Mouse (Mus musculus) B cell, adult 2 months (primary cell): ENCODE measurements around the gene Mitf.

ENCODE experiments used
- DNase-seq, 2 experiments: peaks; one replicate each; pipeline ENCODE4 v3.0.0; 2022

Mitf gene

GRCm38 (mm10) chr6:97806781-97807743 is at the start of gene Mitf:
TSS of gene Mitf (plus strand) at chr6:97807052.
- DNase-seq = peak; percentile 91

- DNase-seq = no peak
These were observed 49.5 kb upstream of the Mitf start for GRCm38 (mm10) chr6:97757361-97757760.

GRCm38 (mm10) chr6:97758884-97759283 is 48.0 kb upstream of the Mitf start:
- DNase-seq = no peak

DNA sequence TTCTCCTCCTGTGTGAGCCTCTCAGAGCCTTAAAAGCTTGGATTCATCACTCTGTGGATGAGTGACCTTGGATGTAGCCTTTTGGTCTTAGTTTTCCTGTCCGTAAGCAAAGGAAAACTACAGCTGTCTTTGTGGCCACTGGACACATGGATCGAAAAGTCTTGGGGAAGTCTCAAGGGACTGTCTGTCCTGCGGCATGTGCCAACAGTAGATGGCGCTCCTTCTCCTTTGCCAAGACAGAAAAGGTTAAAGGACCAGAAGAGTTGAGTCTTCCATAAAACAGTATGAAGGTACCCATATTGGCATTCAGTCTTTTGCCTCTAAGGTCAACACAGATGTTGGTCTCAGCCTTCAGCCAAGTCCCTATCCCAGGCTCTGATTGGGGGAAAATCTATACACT is 47.6 kb upstream of the Mitf start:
- DNase-seq = peak; percentile 9 to 14

GRCm38 (mm10) chr6:97761326-97761725 is 45.5 kb upstream of the Mitf start:
- DNase-seq = no peak

DNA sequence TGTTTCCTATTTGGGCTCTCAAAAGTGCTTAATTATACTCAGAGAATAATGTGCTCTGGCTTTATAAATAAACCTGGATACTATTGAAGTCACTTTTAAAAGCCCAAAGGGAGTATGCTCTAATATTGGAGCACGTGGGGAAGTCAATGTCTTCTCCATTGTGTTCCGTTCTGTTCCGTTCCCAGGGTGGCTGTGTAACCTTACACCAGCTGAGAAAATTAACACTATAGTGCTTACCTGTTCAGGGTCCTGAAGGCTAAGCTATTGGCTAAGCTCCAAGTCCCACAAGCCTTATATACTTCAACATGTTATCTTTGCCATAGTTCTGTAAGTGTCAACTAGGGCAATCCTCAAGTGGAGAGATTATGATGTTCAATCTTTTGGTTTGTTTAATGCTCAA is 42.9 kb upstream of the Mitf start:
- DNase-seq = no peak

GRCm38 (mm10) chr6:97767836-97768235 is 39.0 kb upstream of the Mitf start:
- no peak for DNase-seq

DNA sequence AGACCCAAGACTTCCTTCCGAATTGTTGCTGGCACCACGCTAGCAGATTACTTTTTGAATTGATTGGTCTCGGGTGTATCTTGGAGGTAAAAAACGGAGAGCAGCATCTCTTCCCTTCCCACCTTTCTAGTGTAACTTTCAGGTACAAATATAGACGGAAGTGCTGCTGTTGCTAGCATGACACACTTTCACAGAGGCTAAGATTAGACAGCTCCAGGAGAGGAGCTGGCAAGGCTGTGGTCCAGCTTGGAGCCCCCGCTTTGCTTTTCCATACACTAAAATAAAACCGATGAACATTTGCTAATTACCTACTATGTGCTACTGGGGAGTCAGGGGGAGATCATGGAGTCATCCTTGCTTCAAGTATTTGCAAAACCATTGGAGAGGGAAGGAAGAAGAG is 37.3 kb upstream of the Mitf start:
- no peak for DNase-seq

- no peak for DNase-seq
These were observed 25.5 kb upstream of the Mitf start for GRCm38 (mm10) chr6:97781316-97781715.

GRCm38 (mm10) chr6:97782291-97782690 is 24.6 kb upstream of the Mitf start:
- no peak for DNase-seq

DNA sequence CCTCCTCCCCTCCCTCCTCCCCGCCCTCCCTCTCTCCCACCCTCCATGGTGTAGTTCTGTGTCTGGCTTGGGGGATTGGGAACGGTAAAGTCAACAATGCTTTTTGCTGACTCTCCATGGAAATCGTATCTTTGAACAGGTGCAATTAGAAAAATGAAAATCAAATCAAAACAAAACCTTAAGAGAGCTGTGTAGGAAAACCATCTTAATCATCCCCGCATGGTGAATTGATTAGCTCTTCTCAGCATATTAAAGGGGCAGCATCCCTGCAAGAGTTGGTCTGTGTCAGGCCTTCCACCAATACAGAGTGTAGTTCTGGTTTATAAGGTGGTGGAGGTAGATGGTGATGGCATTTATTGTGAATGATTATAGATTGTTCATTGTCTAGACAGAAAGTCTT is 20.0 kb upstream of the Mitf start:
- DNase-seq = no peak

GRCm38 (mm10) chr6:97788361-97788974 is 18.4 kb upstream of the Mitf start:
- no peak for DNase-seq

DNA sequence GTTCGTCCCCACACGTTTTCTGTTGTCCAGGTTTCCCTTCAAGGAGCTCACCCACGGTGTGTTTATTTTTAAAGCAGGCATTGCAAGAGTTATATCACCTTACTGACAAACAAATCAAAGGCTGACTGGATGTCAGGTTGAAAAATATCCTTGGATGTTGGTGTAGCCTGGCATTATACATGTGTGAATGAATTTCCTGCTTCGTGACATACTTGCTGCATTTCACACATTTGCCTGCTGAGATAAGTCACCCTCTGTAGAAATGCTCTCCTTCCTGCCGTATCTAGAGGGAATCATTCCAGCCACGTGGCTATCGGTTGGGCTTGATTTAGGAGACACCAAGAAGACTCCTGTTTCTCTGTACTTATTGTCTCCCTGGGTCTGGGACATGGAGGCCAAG is 17.2 kb upstream of the Mitf start:
- no peak for DNase-seq

DNA sequence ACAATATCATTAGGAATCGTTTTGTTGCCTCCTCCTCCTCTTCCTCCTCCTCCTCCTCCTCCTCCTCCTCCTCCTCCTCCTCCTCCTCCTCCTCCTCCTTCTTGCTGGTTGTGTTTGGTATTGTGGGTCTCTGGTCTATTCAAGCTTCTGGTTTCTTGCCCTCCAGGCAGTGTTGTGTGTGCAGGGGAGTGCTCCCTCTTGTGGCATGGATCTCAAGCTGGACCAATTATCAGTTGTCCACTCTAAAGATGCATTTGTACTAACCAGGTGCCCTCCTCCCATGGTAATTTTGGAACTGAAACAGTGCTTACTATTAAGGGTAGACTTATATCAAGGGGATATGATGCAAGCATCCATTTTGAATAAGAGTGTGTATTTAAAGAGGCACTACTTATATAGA is 14.7 kb upstream of the Mitf start:
- no peak for DNase-seq

DNA sequence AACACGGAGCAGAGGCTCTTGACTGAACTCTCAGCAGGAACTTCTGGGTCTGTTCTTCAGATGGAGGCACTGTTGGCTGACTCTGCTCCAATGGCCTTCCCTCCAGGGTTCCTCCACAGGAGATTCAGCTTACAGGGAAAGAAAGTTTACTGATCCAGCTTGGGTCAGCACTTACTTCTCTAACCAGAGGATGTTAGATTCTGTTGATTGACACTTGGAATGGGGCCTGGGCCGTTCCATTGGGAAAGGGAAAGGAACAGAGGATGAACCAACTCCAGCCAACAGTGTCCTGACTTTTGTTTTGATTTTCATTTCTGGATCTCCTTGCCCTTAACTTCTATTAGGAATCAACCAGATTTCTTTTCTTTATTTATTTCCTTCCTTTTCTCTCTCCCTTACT is 11.7 kb upstream of the Mitf start:
- no peak for DNase-seq

DNA sequence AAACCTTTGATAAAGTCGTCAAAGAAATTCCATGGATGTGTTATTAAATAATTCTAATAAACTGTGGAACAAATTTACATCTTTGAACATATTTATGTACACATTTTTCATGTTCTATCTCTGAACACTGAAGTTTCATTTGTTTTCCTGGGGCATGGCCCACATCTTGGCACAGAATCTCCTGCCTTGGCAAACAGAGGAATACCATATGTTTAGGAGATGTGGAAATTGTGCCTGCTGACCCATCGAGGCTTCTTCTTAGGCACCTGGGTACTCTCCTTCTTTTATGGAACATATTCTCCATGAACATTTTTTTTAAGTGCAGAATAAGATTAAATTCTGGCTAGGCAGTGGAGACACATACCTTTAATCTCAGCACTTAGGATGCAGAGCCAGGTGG is 6.2 kb upstream of the Mitf start:
- no peak for DNase-seq

DNA sequence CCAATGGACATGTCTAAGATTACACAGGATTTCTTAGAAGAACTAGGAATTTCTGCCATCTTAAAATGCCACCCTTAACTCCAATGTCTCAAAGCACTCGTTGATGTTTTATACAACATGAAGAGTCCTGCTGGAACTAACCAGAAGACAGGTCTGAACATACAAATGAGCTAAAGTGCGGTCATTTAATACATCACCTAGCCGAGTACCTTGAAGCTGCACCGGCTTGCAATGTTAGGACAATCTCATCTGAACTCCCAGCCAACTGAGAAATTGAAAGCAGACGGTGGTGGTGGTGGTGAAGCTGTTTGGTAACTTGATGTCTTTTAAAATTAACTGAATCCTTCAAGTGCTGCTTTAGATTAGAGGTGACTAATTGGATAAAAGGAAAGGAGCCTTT is 801 bp upstream of the Mitf start:
- no peak for DNase-seq

GRCm38 (mm10) chr6:97814191-97814590 is 7.3 kb downstream of the Mitf start:
- DNase-seq = no peak

- DNase-seq = no peak
These were observed 8.9 kb downstream of the Mitf start for GRCm38 (mm10) chr6:97815723-97816122.

- no peak for DNase-seq
These were observed 10.0 kb downstream of the Mitf start for GRCm38 (mm10) chr6:97816806-97817205.

- no peak for DNase-seq
These were observed 11.3 kb downstream of the Mitf start for GRCm38 (mm10) chr6:97818128-97818527.

GRCm38 (mm10) chr6:97818948-97819347 is 12.1 kb downstream of the Mitf start:
- DNase-seq = no peak

DNA sequence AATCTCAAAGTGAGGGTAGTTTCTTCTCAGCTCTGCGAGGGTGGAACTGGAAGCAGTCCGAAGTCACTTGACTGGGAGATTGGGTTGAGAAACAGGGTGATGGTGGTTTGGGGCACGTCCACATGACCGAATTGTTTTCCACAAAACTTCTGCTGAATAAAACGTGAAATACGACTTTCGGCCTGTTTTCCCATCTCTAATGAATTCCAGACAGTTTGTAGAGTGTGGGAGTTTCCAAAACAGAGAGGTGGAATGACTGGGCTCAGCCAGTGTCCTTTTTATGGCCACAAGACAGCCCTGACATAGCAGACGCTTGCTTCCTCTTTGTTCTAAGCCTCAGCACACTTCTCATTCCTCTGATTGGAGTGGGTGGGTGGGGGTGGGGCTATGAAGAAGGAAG is 13.7 kb downstream of the Mitf start:
- DNase-seq = no peak

DNA sequence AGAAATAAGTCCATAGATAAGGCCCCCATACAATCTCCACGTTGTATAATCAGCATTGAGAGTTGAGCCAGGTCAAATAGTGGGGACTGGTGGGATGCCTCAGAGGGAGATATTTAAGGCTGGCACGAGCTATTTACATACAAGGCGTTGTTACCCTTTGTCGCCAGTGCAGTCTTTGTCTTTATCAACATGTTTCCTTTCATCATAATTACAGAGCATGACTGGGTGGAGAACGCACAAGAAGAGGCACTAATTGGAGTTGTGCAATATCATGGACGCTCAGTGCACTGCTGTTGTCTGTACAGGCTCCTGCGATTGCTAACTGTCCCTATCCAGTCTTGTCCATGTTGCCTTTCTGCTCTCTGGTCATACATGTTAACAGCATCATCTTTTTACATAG is 15.0 kb downstream of the Mitf start:
- DNase-seq = no peak
